Comparison of ENCODE assay signal across 24 mouse cellular contexts in the genomic region with DNA sequence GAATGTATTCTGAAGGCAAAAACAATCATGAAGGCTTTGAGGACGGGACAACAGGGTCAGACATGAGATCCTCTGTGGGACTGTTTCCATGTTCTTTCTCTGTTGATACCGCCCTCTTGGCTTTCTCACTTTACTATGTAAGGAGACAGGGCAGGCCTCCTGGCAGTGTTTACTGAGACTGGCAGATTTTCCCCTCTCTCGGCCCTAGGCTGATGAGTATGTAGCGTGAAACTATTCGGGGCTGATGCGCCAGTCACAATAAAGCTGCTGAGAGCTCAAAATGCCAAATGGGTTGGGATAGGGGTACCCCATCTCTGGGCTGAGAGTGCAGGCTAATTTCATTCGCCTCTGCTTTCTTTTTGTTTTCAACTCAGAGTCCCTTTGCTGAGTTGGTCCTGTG.
DNase-seq lines count a peak whose midpoint lies in the region; ATAC-seq and TF ChIP-seq lines count a peak whose summit lies in the region.
"Had no signal": no experiment of that assay in that cellular context is flagged by ENCODE, and none has a peak within 500 bp of the region (broad histone marks: within the 10 kb centered on the region; RNA-seq: fewer than 3 reads in every experiment).

No protein-coding gene starts in this region.

- no peak overlapping the region for H3K9ac ChIP-seq in forebrain, embryonic 13.5 days
- H3K9ac ChIP-seq in forebrain, postnatal 0 days, result no peak overlapping the region
- H3K9ac ChIP-seq: embryonic facial prominence, embryonic 12.5 days; embryonic facial prominence, embryonic 15.5 days; hindbrain, embryonic 13.5 days; intestine, embryonic 15.5 days had no signal

- peak; percentile 65; the same call in 1 of the 2 replicates for ATAC-seq in forebrain, embryonic 13.5 days
- peak; percentile 82 for ATAC-seq in forebrain, postnatal 0 days
- ATAC-seq: hindbrain, embryonic 16.5 days; intestine, embryonic 15.5 days; Patski had no signal

- DNase-seq in forebrain, embryonic 10.5 days (ENCODE audit: extremely low spot score, low spot score), result no peak
- peak; percentile 47 for DNase-seq in gastrocnemius, adult 18-20 months (ENCODE audit: low spot score)
- no peak for DNase-seq in gastrocnemius, postnatal 4 days (ENCODE audit: low spot score in 2 of 2)
- DNase-seq in forebrain, postnatal 0 days, result peak; percentile 41
- DNase-seq in hindbrain, embryonic 10.5 days (ENCODE audit: low spot score), result no peak
- DNase-seq: adrenal gland, postnatal 10 days; adrenal gland, postnatal 36 days; cerebellum, adult 11 months; cerebellum, adult 2 months; cerebellum, adult 9-11 months; cerebellum, postnatal 25 days; gastrocnemius, postnatal 36 days; heart, adult 11 months; kidney, adult 11 months; kidney, adult 8-10 months had no signal

- no peak for TF ChIP-seq CTCF in forebrain, postnatal 0 days (IDR thresholded peaks at IDR 0.05; ENCODE audit: low read depth)

- H3K9me3 ChIP-seq in forebrain, embryonic 13.5 days (replicated peaks), result no peaks in the 10 kb centered on the region
- H3K9me3 ChIP-seq in forebrain, embryonic 10.5 days, result no peaks in the 10 kb centered on the region
- no peaks in the 10 kb centered on the region for H3K9me3 ChIP-seq in forebrain, postnatal 0 days (ENCODE audit: low read length)
- no peaks in the 10 kb centered on the region for H3K9me3 ChIP-seq in hindbrain, embryonic 10.5 days
- H3K9me3 ChIP-seq: embryonic facial prominence, embryonic 12.5 days; embryonic facial prominence, embryonic 15.5 days; hindbrain, embryonic 13.5 days; intestine, embryonic 15.5 days had no signal

- no peaks in the 10 kb centered on the region for H3K36me3 ChIP-seq in forebrain, embryonic 13.5 days (ENCODE audit: poor library complexity, severe bottlenecking)
- no peaks in the 10 kb centered on the region for H3K36me3 ChIP-seq in forebrain, embryonic 10.5 days (replicated peaks)
- 0 out of 2 replicates have a peak, but pooled peaks cover 2% of the 10 kb centered on the region for H3K36me3 ChIP-seq in forebrain, postnatal 0 days (ENCODE audit: insufficient read depth)
- H3K36me3 ChIP-seq in hindbrain, embryonic 10.5 days, result no peaks in the 10 kb centered on the region
- H3K36me3 ChIP-seq: embryonic facial prominence, embryonic 12.5 days; embryonic facial prominence, embryonic 15.5 days; G1E; hindbrain, embryonic 13.5 days; intestine, embryonic 15.5 days had no signal

- peaks cover 5% of the 10 kb centered on the region; the same call in 1 of the 2 replicates for H3K4me1 ChIP-seq in forebrain, embryonic 13.5 days
- no peaks in the 10 kb centered on the region; the same call in 1 of the 2 replicates for H3K4me1 ChIP-seq in forebrain, embryonic 10.5 days
- no peaks in the 10 kb centered on the region for H3K4me1 ChIP-seq in forebrain, postnatal 0 days (ENCODE audit: insufficient read depth)
- 0 out of 2 replicates have a peak, but pooled peaks cover 6% of the 10 kb centered on the region for H3K4me1 ChIP-seq in hindbrain, embryonic 10.5 days (replicated peaks)
- H3K4me1 ChIP-seq: embryonic facial prominence, embryonic 12.5 days had no signal

- no peak overlapping the region for H3K4me3 ChIP-seq in forebrain, embryonic 13.5 days
- H3K4me3 ChIP-seq in forebrain, embryonic 10.5 days, result no peak overlapping the region
- no peak overlapping the region for H3K4me3 ChIP-seq in forebrain, postnatal 0 days (ENCODE audit: low read depth, low read length)
- no peak overlapping the region for H3K4me3 ChIP-seq in hindbrain, embryonic 10.5 days
- H3K4me3 ChIP-seq: embryonic facial prominence, embryonic 12.5 days; embryonic facial prominence, embryonic 15.5 days; hindbrain, embryonic 13.5 days; intestine, embryonic 15.5 days had no signal

- H3K27ac ChIP-seq in forebrain, embryonic 13.5 days, result no peak overlapping the region
- no peak overlapping the region for H3K27ac ChIP-seq in forebrain, embryonic 10.5 days
- H3K27ac ChIP-seq in forebrain, postnatal 0 days (ENCODE audit: low read depth, low read length), result no peak overlapping the region
- no peak overlapping the region for H3K27ac ChIP-seq in hindbrain, embryonic 10.5 days
- H3K27ac ChIP-seq: embryonic facial prominence, embryonic 12.5 days; embryonic facial prominence, embryonic 15.5 days; intestine, embryonic 15.5 days had no signal

- WGBS in forebrain, embryonic 13.5 days, result 70% methylated on average over 7 of the region's 7 CpGs
- WGBS in forebrain, embryonic 10.5 days, result 91% methylated on average over 7 of the region's 7 CpGs
- WGBS in forebrain, postnatal 0 days, result 39% methylated on average over 7 of the region's 7 CpGs
- WGBS in hindbrain, embryonic 10.5 days, result 88% methylated on average over 7 of the region's 7 CpGs

- H3K4me2 ChIP-seq in forebrain, embryonic 13.5 days, result no peak overlapping the region
- no peak overlapping the region for H3K4me2 ChIP-seq in forebrain, postnatal 0 days (ENCODE audit: low read depth)
- H3K4me2 ChIP-seq: embryonic facial prominence, embryonic 12.5 days; embryonic facial prominence, embryonic 15.5 days; heart, embryonic 11.5 days; hindbrain, embryonic 13.5 days; intestine, embryonic 15.5 days had no signal

- H3K27me3 ChIP-seq in forebrain, embryonic 13.5 days, result no peaks in the 10 kb centered on the region; the same call in 1 of the 2 replicates
- 0 out of 2 replicates have a peak, but pooled peaks cover 2% of the 10 kb centered on the region for H3K27me3 ChIP-seq in forebrain, embryonic 10.5 days (ENCODE audit: poor library complexity, severe bottlenecking)
- H3K27me3 ChIP-seq in forebrain, postnatal 0 days (ENCODE audit: insufficient read depth, low read length), result no peaks in the 10 kb centered on the region
- no peaks in the 10 kb centered on the region for H3K27me3 ChIP-seq in hindbrain, embryonic 10.5 days (ENCODE audit: insufficient read depth, poor library complexity, severe bottlenecking)
- H3K27me3 ChIP-seq: embryonic facial prominence, embryonic 12.5 days; embryonic facial prominence, embryonic 15.5 days; hindbrain, embryonic 13.5 days; intestine, embryonic 15.5 days; Patski had no signal

Comparison
In these comparisons a context has a peak if more than half of its experiments do, and no peak if none do; other contexts are left out.
1. DNase-seq: peak in gastrocnemius, adult 18-20 months (single experiment) and forebrain, postnatal 0 days (single experiment); none in forebrain, embryonic 10.5 days (single experiment), gastrocnemius, postnatal 4 days (0 of 2) and hindbrain, embryonic 10.5 days (single experiment).